18 mouse cellular contexts compared by ENCODE assay signal in genomic region chr16:73652976-73653690, GRCm38 (mm10).
"Had no signal": no experiment of that assay in that cellular context is flagged by ENCODE, and none has a peak within 500 bp of the region (broad histone marks: within the 10 kb centered on the region; RNA-seq: fewer than 3 reads in every experiment).

No protein-coding gene starts in this region.

- DNase-seq: kidney, adult 2 months; kidney, postnatal 25 days; layer of hippocampus, adult 9-11 months; liver, embryonic 13.5 days; midbrain, embryonic 14.5 days; right cerebral cortex, postnatal 14 days; right cerebral cortex, postnatal 4 days; thymus, adult 2 months; thymus, postnatal 14 days; thymus, postnatal 4 days had no signal

- H3K27ac ChIP-seq: kidney, postnatal 0 days; layer of hippocampus, adult 2 months; limb, embryonic 10.5 days; limb, embryonic 13.5 days; liver, embryonic 13.5 days; lung, embryonic 15.5 days; stomach, postnatal 0 days had no signal

- H3K4me3 ChIP-seq: layer of hippocampus, adult 2 months; limb, embryonic 10.5 days; limb, embryonic 13.5 days; liver, embryonic 13.5 days; lung, embryonic 15.5 days had no signal

- H3K9me3 ChIP-seq: limb, embryonic 10.5 days; limb, embryonic 13.5 days; liver, embryonic 13.5 days; lung, embryonic 15.5 days had no signal

- H3K9ac ChIP-seq: limb, embryonic 13.5 days; liver, embryonic 13.5 days; lung, embryonic 15.5 days had no signal

- H3K27me3 ChIP-seq: limb, embryonic 13.5 days; liver, embryonic 13.5 days; lung, embryonic 15.5 days had no signal

- ATAC-seq: intestine, postnatal 0 days had no signal

- H3K4me2 ChIP-seq: limb, embryonic 13.5 days; liver, embryonic 13.5 days; lung, embryonic 15.5 days; midbrain, embryonic 11.5 days had no signal

- H3K4me1 ChIP-seq: limb, embryonic 10.5 days; limb, embryonic 13.5 days; liver, embryonic 13.5 days; lung, embryonic 15.5 days had no signal

- H3K36me3 ChIP-seq: limb, embryonic 10.5 days; limb, embryonic 13.5 days; liver, embryonic 13.5 days; lung, embryonic 15.5 days had no signal
